Comparison of ENCODE assay signal across 9 mouse cellular contexts in genomic region chr4:136749851-136750577, GRCm38 (mm10).
DNase-seq lines count a peak whose midpoint lies in the region; ATAC-seq and TF ChIP-seq lines count a peak whose summit lies in the region.
"Had no signal": no experiment of that assay in that cellular context is flagged by ENCODE, and none has a peak within 500 bp of the region (broad histone marks: within the 10 kb centered on the region; RNA-seq: fewer than 3 reads in every experiment).

No protein-coding gene starts in this region.

- no peak for DNase-seq in liver, postnatal 0 days
- no peak for DNase-seq in liver
- DNase-seq in left cerebral cortex, postnatal 14 days (ENCODE audit: low spot score in 2 of 2), result peak; percentile 38 to 75
- peak; percentile 52 for DNase-seq in right cerebral cortex, postnatal 14 days
- DNase-seq in urinary bladder, adult 2 months (ENCODE audit: low spot score), result no peak
- no peak for DNase-seq in spleen, postnatal 4 days (ENCODE audit: low spot score in 2 of 2)
- DNase-seq: kidney, postnatal 10 days had no signal

- H3K36me3 ChIP-seq in liver, postnatal 0 days (replicated peaks; ENCODE audit: insufficient read depth, low read length), result no peaks in the 10 kb centered on the region
- H3K36me3 ChIP-seq in forebrain, embryonic 12.5 days (replicated peaks), result no peaks in the 10 kb centered on the region
- no peaks in the 10 kb centered on the region for H3K36me3 ChIP-seq in kidney, embryonic 15.5 days

- H3K27me3 ChIP-seq in liver, postnatal 0 days (ENCODE audit: insufficient read depth, low read length), result peaks cover 5% of the 10 kb centered on the region; the same call in 1 of the 2 replicates
- peaks cover 30% of the 10 kb centered on the region for H3K27me3 ChIP-seq in forebrain, embryonic 12.5 days
- H3K27me3 ChIP-seq in kidney, embryonic 15.5 days, result peaks cover 3% of the 10 kb centered on the region; the same call in 1 of the 2 replicates

- TF ChIP-seq CTCF in liver, postnatal 0 days (IDR thresholded peaks at IDR 0.05; ENCODE audit: low read depth), result no peak

- 65% methylated on average over 19 of the region's 19 CpGs for WGBS in liver, postnatal 0 days (ENCODE audit: insufficient replicate concordance)
- 5% methylated on average over 19 of the region's 19 CpGs for WGBS in forebrain, embryonic 12.5 days
- 39% methylated on average over 19 of the region's 19 CpGs for WGBS in kidney, embryonic 15.5 days

- H3K9ac ChIP-seq in liver, postnatal 0 days (replicated peaks), result 0 out of 2 replicates have a peak overlapping the region, but pooled peaks have one; percentile 7
- H3K9ac ChIP-seq in forebrain, embryonic 12.5 days, result peak overlapping the region; percentile 47
- H3K9ac ChIP-seq in kidney, embryonic 15.5 days, result no peak overlapping the region

- no peak overlapping the region for H3K27ac ChIP-seq in liver, postnatal 0 days (ENCODE audit: low read depth)
- H3K27ac ChIP-seq in forebrain, embryonic 12.5 days, result peak overlapping the region; percentile 94
- H3K27ac ChIP-seq in kidney, embryonic 15.5 days, result no peak overlapping the region

- H3K4me1 ChIP-seq in liver, postnatal 0 days (ENCODE audit: insufficient read depth), result no peaks in the 10 kb centered on the region
- peaks cover 87% of the 10 kb centered on the region for H3K4me1 ChIP-seq in forebrain, embryonic 12.5 days
- peaks cover 35% of the 10 kb centered on the region for H3K4me1 ChIP-seq in kidney, embryonic 15.5 days

- no peak for TF ChIP-seq EP300 in liver, postnatal 0 days (IDR thresholded peaks at IDR 0.05; ENCODE audit: low read depth)

- no peak overlapping the region for H3K4me2 ChIP-seq in liver, postnatal 0 days (ENCODE audit: low read depth, low read length)
- peak overlapping the region; percentile 21 for H3K4me2 ChIP-seq in forebrain, embryonic 12.5 days
- no peak overlapping the region for H3K4me2 ChIP-seq in kidney, embryonic 15.5 days

- intact Hi-C loops in left cerebral cortex, postnatal 14 days (cut with DNase I), result no loop called here

- no peak for ATAC-seq in liver, postnatal 0 days
- ATAC-seq in forebrain, embryonic 12.5 days (ENCODE audit: low FRiP score), result peak; percentile 76
- ATAC-seq in kidney, embryonic 15.5 days (replicated peaks; ENCODE audit: low FRiP score), result no peak

- no peak overlapping the region for H3K4me3 ChIP-seq in liver, postnatal 0 days (ENCODE audit: low read depth, low read length)
- H3K4me3 ChIP-seq in forebrain, embryonic 12.5 days (replicated peaks), result no peak overlapping the region
- no peak overlapping the region for H3K4me3 ChIP-seq in kidney, embryonic 15.5 days (replicated peaks)

- H3K9me3 ChIP-seq in liver, postnatal 0 days (ENCODE audit: low read length), result no peaks in the 10 kb centered on the region
- no peaks in the 10 kb centered on the region for H3K9me3 ChIP-seq in forebrain, embryonic 12.5 days
- H3K9me3 ChIP-seq in kidney, embryonic 15.5 days (replicated peaks), result no peaks in the 10 kb centered on the region

Comparison
In these comparisons a context has a peak if more than half of its experiments do, and no peak if none do; other contexts are left out.
1. DNase-seq: peak in left cerebral cortex, postnatal 14 days (2 of 2) and right cerebral cortex, postnatal 14 days (single experiment); none in liver, postnatal 0 days (single experiment), liver (single experiment), urinary bladder, adult 2 months (single experiment) and spleen, postnatal 4 days (0 of 2).